Mouse (Mus musculus): ENCODE data around the gene Cend1. TPM values are rescaled to one million over a fixed set of nuclear protein-coding genes. Genes with fewer than 3 reads are reported as not detected.
"Not testable (repeated sequence)": the region's sequence is repeated elsewhere in the genome, so short reads cannot be mapped to it uniquely, and the experiment has no call there.

Gene Cend1
- total RNA-seq, 4 experiments from 2014 or later = 0.78 to 1.7 (median 1.4) TPM

DNA sequence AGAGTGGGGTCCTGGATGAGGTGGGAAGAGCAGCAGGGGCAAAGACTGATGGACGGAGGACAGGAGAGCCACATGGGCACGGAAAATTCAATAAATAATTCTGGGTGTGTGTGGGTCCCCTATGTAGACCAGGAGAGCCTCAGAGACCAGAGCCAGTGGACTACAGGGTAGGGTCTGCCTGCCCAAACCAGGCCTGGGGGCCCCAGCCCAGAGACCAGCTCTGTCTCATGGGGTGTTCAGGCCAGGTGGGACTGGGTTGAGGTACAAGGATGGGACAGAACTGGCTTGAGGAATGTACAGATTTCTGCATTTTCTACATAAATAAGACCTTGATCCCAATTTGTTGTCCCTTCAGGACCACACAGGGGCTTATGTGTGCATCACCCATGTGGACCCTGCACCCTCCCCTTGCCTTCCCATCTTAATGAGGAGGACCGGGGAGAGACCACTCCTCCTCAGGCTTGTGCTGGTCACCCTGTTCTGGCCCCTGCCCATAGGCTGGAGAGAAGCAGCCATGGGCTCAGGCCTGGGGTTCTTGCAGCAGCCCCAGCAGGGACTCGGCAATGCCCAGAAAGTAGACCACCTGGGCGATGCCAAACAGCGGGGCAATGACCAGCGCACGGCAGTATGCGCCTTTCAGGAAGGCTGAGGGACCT, 1.4 kb upstream of the Cend1 start:
- no peak for DNase-seq (ENCODE audit: low spot score)

DNA sequence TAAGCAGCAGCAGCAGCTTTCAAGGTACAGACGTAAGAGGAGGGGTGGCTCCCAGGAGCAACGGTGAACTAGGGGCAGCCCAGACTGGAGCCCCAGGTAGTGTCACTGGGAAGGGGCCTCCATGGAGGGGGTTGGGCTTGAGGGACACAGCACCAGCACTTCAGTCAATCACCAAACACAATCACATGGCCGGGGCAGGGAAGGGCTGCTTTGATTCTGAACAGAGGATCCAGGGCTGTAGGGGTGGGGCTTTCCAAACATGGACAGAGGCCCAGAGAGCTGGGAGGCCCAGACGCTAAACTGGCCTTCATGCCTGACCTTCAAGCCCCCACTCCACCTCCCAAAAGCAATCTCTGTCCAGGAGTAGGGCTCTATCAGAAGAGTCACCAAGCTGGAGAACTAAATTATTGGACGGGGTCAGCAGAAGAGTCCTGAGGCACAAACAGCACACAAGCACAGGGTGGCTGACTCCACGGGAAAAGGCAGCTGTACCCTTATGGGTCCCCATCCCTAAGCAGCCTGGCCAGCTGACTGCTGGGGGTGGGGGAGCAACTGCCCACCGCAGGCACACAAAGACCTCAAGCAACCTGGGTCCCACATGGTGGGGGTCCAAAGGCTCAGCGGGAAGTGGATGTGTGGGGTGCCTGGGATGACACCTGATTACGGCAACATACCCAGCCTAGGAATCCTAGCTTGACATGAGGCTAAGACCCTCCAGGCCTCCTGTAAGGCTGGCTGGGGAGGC, 721 bp upstream of the Cend1 start:
- no peak for DNase-seq (ENCODE audit: low spot score)

DNA sequence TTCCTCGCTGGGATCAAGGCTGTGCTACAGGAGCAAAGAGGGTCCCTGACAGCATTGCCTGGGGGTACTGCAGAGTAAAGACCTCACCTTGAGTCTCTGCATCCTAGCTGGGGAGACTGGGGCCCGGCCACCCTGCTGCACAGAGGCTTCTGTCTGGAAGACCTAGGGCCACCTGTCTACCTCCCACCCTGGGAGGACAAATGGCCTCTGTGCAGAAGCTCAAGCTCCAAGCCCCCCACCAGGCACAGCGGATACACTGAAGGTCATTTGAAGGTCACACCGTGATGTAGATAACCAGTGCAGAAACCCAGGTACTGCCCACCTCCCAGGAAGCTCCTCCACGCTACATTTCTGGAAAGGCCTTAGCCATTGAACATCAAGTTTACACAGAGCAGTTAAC, 590 bp downstream of the Cend1 start:
- no peak for DNase-seq (ENCODE audit: low spot score)

DNA sequence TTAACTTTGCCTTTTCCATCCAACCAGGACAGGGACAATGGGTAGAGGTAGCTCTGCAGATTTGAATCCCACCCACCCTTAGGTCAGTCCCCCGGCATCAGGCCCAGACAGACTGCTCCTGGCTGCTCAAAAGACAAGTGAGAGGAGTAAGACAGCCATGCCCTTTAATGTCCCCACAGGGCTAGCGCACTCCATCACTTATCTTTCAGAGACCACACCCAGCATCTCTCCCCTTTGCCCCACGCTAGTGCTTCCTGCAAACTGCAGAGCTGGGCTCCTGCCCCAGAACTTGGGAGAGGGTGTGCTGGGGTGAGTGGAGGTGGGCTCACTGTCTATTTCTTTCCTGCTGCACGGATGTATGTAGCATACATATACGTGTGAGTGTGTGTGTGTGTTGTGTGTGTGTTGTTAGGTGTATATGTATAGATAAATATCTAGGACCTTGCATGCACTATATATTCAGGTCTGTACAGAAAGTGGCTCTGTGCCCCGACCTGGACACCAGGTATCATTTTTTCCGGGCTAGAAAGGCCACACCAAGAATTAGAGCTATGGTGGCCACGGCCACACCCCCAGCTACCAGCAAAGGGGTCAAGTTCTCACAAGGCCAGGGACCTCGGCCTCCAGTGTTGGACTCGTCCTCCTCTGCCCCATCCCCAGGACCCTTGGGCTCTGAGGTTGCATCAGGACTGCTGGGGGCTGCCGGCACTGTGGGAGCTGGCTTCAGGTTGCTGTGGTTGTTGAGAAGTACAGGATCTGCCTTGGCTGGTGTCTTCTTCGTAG, 2.2 kb downstream of the Cend1 start:
- no peak for DNase-seq (ENCODE audit: low spot score)

- DNase-seq (ENCODE audit: low spot score) = no peak
Observed at GRCm38 (mm10) chr7:141423811-141424210, 5.5 kb downstream of the Cend1 start.

DNA sequence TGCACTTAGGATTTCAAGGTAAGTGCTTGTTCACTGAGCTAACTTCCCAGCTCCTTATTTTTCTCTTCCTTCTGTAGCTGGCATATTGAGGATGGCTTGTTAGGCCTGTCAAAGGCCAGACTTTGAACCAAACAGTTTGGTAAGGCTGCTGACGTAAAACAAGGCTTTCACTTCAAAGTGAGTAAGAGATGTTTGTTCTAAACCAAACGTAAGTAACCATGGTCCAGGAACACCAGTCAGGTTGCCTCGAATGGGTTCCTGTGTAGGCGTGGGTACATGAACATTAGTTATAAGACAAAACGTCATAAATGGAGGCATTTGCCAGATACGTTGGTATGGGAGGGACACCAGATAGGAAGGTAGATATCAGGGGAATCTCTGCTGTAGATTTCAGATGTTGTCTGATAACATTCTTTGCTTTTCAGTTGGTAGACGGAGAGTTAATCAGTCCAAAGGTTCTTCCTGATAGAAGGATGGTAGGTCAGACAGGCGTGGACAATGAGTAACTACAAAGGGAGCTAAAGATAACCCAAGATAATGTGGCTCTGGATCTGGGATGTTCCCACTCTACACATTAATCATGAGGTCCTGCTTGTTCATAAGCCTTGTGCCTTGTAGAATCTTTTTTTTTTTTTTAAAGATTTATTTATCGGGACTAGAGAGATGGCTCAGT, 9.1 kb downstream of the Cend1 start:
- no peak for DNase-seq (ENCODE audit: low spot score)

GRCm38 (mm10) chr7:141418970-141419369, 10.3 kb downstream of the Cend1 start:
- DNase-seq (ENCODE audit: low spot score) = no peak

DNA sequence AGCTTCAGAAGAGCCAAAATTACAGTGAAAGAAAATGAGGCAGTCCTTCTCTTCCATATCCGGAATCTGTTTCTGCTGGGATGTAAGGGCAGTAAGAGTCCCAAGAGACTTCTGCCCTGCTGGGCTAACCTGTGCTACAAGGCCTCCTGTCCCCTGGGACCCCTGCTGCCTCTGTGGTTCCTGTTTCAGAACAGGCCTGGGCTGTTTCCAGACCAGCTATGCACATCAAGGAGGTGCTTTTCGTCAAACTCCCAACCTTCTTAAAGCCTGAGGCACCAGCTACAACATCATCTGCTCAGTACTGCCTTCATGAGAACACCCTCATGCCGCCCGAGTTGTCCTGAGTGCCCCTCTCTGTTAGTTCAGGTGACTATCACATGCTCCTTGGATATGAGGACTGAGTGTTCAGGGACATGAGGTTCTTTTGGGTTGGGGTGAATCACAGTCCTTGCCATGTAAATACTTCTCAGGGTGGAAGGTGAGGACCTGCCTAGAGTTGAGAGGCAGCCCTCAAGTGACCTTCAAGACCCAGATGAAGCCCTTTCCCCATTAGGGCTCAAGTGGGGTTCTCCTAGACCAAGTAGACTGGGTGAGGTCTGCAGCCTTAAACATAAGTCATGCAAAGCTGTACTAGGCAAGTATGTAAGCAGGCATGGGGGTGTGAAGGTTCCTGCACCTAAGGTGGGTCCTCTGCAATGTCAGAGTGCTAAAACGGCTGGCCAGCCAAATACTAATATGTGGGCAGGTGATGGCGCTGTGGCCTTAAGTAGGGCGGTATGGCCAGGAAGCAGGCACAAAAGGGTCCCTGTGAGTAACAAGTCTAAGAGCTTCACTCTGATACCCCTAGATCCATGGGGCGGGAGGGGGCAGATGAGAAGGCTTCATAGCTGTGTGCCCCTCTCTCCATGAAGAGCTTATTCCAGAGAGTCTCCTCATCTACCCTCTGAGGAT, 11.3 kb downstream of the Cend1 start:
- no peak for DNase-seq (ENCODE audit: low spot score)

- DNase-seq (ENCODE audit: low spot score) = no peak
Observed at GRCm38 (mm10) chr7:141416144-141416841, 13.0 kb downstream of the Cend1 start.

DNA sequence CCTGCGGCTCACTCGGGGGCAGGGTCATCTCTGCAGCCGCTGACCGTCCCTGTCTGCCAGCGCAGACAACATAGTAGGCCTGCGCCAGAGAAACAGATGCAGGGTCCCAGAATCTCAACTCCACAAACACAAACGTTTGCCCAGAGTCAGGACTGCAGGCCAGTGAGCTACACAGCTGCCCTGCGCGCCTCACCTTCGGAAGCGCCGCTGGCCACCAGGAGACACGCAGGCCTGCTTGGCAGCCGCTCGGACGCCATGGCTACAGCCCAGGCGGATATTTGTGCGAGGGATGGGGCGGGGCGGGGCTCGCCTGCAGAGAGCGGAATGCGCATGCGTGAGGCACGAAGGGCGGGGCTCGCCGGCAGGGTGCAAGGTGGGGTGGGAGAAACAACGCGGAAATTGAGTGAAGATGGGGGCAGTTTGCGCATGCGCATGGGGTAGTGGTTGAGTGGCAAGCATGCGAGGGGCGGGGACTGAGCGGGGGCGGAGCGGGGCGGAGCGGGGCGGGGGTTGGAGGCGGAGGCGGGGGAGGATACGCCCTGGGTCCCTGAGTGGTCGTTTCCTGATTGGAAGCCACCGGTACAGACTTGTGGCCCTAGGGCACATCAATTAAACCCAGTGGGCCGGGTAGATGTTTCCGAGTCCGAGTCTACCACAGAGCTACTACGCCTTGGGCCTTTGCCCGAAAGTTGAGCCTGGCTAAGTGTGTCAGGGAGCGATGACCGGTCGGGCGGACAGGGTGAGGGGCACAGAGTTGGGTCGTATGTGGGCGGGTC, 15.3 kb downstream of the Cend1 start, which contains the start of gene Gatd1:
TSS of gene Gatd1 (minus strand) at position 328 of the 776 bp plus-strand sequence.
- DNase-seq (ENCODE audit: low spot score) = peak; percentile 98

DNA sequence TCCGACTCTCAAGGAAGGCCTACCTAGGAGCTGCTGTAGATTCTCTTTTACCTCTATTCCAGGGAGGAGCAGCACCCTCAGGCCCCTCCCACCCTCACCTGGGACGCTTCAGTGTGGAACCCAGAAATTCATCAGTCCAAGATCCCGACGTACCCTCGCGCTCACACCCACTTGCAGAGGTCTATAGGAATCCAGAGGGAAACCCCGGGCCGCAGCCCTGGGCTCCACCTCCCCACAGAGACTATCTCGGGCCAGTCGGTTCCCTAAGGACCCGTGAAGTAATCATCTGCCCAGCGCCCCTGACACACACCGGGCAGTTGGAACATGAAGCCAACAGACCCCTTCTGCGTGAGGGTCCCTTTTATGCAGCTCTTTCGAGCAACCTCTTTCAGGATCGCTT, 16.0 kb downstream of the Cend1 start:
- DNase-seq (ENCODE audit: low spot score) = no peak

DNA sequence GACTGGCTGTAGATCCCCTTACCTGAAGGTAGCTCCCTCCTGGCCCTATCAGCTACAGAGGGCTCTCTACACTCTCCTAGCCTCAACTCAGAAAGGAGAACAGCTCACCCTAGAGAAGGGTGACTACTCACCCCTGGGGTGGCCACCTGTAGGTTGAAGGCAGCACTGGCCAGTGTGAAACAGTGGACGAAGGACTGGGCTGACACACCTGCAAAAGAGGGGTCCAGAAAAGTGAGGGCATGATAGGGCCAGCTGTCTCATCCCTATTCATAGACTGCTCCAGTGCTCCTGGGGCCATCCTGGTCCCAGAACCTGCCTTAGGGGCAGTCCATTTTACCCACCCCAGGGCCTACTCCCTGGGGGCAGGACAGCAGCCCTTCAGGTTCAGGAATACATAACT, 17.6 kb downstream of the Cend1 start:
- DNase-seq (ENCODE audit: low spot score) = no peak

- DNase-seq (ENCODE audit: low spot score) = no peak
Observed at GRCm38 (mm10) chr7:141410631-141411030, 18.7 kb downstream of the Cend1 start.

DNA sequence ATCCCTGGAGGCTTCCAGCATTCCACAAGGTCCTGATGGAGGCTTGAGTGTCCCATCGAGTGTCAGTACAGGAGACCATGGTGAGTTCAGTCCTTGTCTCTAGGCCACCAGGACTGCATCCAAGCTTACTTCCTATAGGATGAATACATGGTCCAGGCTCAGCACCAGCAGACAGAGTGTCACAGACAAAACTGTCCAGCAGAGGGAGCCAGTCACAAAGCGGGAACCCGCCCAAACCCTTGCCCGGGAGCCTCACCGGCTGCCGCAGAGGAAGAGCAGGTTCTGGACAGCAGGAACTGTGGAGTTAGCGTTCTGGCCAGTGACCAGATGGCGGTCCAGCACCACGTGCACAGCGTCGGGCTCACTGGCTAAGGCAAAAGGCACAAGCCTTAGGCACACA, 20.5 kb downstream of the Cend1 start:
- peak; percentile 88 for DNase-seq (ENCODE audit: low spot score)

- not testable (repeated sequence) for DNase-seq (ENCODE audit: low spot score)
Observed at GRCm38 (mm10) chr7:141407670-141408069, 21.6 kb downstream of the Cend1 start.

DNA sequence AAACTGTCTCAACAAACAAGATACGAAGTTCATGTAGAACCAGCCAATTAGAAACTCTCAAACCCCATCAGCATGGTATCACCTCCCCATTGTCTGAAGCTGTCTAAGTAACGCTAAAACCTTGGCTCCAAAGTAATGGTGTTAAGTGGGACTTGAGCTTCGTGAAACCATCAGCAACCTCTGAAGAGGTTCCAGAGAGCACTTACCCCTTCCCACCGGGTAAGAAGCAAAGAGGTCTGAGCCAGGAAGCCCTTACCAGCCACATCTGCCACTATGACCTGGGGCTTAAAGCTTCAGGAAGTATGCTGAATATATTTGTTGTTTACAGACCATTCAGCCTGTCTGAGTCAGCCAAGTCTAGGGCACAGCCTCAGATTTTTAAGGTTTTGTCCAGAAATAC, 23.8 kb downstream of the Cend1 start:
- no peak for DNase-seq (ENCODE audit: low spot score)

DNA sequence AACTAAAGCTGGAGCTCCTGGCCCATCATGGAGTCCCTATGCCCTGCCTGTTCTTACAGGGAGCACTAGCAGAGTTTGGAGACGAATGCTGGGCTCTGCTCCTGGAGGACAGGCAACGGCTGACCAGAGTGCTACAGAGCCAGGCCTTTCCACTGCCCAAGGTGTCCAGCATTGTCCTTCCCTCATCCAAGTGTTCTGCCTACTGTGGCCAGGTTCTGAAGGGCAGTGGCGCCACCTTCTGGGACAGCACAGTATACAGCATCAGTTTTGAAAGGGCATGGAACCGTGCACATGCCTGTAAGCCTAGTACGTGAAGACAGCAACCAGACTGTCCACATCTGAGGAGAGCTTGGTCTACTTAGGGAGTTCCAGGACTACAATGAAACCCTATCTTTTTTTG, 26.0 kb downstream of the Cend1 start:
- DNase-seq (ENCODE audit: low spot score) = peak; percentile 21

DNA sequence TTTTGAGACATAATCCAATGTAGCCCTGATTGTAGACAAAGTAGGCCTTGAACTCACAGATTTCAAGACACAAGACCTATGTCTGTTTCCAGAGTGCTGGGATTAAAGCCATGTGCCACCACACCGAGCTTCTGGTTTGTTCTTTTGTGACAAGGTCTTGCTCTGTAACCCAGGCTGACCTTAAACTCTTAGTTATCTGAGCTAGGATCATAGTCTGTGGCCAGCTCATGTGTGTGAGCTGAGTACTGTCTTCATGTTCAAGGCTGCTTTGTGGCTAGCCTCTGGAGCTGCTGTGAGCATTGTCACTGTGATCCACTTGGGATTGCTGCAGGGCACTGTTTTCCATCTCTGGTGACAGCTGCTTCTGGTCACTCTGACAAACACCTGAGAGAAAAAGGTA, 33.9 kb downstream of the Cend1 start:
- no peak for DNase-seq (ENCODE audit: low spot score)

DNA sequence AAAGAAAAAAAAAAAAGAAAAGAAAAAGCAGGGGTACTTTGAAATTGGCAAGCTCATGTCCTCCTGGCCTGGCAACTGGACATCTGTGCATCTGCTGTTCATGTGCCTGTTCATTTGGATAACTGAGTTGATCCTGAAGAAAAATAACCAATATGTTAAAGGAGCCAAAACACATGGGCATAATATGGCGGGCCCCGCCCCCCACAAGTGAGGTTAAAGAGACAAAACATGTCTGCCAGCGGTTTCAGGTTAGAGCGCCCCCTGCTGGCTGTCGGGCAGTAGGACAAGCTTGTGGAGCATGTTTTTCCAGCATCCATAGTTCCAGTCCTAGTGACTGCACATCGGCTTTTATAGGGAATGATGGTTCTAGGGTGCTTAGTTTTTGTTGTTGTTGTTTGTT, 34.5 kb downstream of the Cend1 start:
- DNase-seq (ENCODE audit: low spot score) = no peak
